Mouse (Mus musculus) embryonic facial prominence, embryonic 12.5 days (tissue): Measurements from ENCODE around the gene Adam23. TPM values are rescaled to one million over a fixed set of nuclear protein-coding genes. Genes with fewer than 3 reads are reported as not detected.

Experiments used
- ATAC-seq: fragments of 200-750 bp; cut with Nextera tagmentation; 2 replicates; pipeline ENCODE4 v1.8.0; 2017; ENCODE audit not compliant: insufficient number of reproducible peaks, insufficient read depth, low FRiP score, low TSS enrichment
- H3K27ac ChIP-seq: fragments of 300-500 bp; sonication (generic); 2 replicates; pipeline ENCODE4 v1.5.1; 2016; ENCODE audit warnings: mild to moderate bottlenecking
- H3K27me3 ChIP-seq: fragments of 300-500 bp; sonication (generic); 2 replicates; pipeline ENCODE4 v1.6.1; 2016; ENCODE audit warnings: mild to moderate bottlenecking, moderate library complexity
- H3K36me3 ChIP-seq: fragments of 300-500 bp; sonication (generic); 2 replicates; pipeline ENCODE4 v1.6.1; 2016; ENCODE audit warnings: mild to moderate bottlenecking
- H3K4me1 ChIP-seq: fragments of 300-500 bp; sonication (generic); 2 replicates; pipeline ENCODE4 v1.6.1; 2016
- H3K4me2 ChIP-seq: fragments of 300-500 bp; sonication (generic); replicated peaks from 2 replicates; pipeline ENCODE4 v1.6.1; 2016; ENCODE audit warnings: mild to moderate bottlenecking, moderate library complexity
- H3K4me3 ChIP-seq: fragments of 300-500 bp; sonication (generic); 2 replicates; pipeline ENCODE4 v1.5.1; 2016; ENCODE audit warnings: mild to moderate bottlenecking
- H3K9ac ChIP-seq: fragments of 300-500 bp; sonication (generic); 2 replicates; pipeline ENCODE4 v1.6.1; 2016; ENCODE audit warnings: mild to moderate bottlenecking, moderate library complexity
- H3K9me3 ChIP-seq: fragments of 300-500 bp; sonication (generic); 2 replicates; pipeline ENCODE4 v1.6.1; 2016; ENCODE audit warnings: mild to moderate bottlenecking, moderate library complexity
- WGBS: fragments of 180-500 bp; shearing (Covaris S2); methylation state at CpG from one replicate; pipeline ENCODE4 v1.1.7; 2016; 5-methylcytosine and 5-hydroxymethylcytosine counted together
- polyA plus RNA-seq: library from polyadenylated mRNA; unstranded; fragments of >200 nt; fragmentation: Nextera tagmentation; extraction: Ambion mirVana; gene quantifications from 2 replicates; pipeline ENCODE4 v1.2.1, GENCODE M21; 2016

Adam23 gene
- polyA plus RNA-seq, 1 experiment from 2014 or later, result 10.7 TPM

GRCm38 (mm10) chr1:63445149-63445609 is 512 bp upstream of the Adam23 start:
- 0 out of 2 replicates have a peak, but pooled peaks cover 2% of the 10 kb centered on the region for H3K4me1 ChIP-seq
- ATAC-seq, result no peak
- no peaks in the 10 kb centered on the region for H3K9me3 ChIP-seq
- H3K4me2 ChIP-seq, result peak overlapping the region; percentile 99
- H3K9ac ChIP-seq, result peak overlapping the region; percentile 80; the same call in 1 of the 2 replicates
- 58% methylated on average over 10 of the region's 10 CpGs for WGBS
- H3K4me3 ChIP-seq, result peak overlapping the region; percentile 71
- H3K27ac ChIP-seq, result no peak overlapping the region
- H3K36me3 ChIP-seq, result no peaks in the 10 kb centered on the region
- peaks cover 7% of the 10 kb centered on the region for H3K27me3 ChIP-seq

GRCm38 (mm10) chr1:63446047-63446704 is 485 bp downstream of the Adam23 start:
- WGBS, result under 1% methylated on average over 54 of the region's 68 CpGs
- H3K4me1 ChIP-seq, result 0 out of 2 replicates have a peak, but pooled peaks cover 2% of the 10 kb centered on the region
- peak overlapping the region; percentile 80 for H3K9ac ChIP-seq
- peak overlapping the region; percentile 71 for H3K4me3 ChIP-seq
- ATAC-seq, result no peak
- peak overlapping the region; percentile 99 for H3K4me2 ChIP-seq
- no peaks in the 10 kb centered on the region for H3K36me3 ChIP-seq
- peaks cover 7% of the 10 kb centered on the region for H3K27me3 ChIP-seq
- H3K9me3 ChIP-seq, result no peaks in the 10 kb centered on the region
- peak overlapping the region; percentile 47; the same call in 1 of the 2 replicates for H3K27ac ChIP-seq

- no peak for ATAC-seq
- Histone ChIP-seq H3K9me3 (no peaks in the 10 kb centered on the region), H3K9ac (0 out of 2 replicates have a peak overlapping the region, but pooled peaks have one; percentile 80), H3K4me3 (peak overlapping the region; percentile 71), H3K4me1 (0 out of 2 replicates have a peak, but pooled peaks cover 2% of the 10 kb centered on the region), H3K4me2 (peak overlapping the region; percentile 99), H3K27me3 (peaks cover 7% of the 10 kb centered on the region), H3K27ac (no peak overlapping the region), H3K36me3 (no peaks in the 10 kb centered on the region)
- 58% methylated on average over 2 of the region's 2 CpGs for WGBS
Observed at GRCm38 (mm10) chr1:63446721-63447120, 1.0 kb downstream of the Adam23 start.

- H3K9me3 ChIP-seq, result no peaks in the 10 kb centered on the region
- no peak overlapping the region for H3K9ac ChIP-seq
- peaks cover 7% of the 10 kb centered on the region for H3K27me3 ChIP-seq
- no peaks in the 10 kb centered on the region for H3K36me3 ChIP-seq
- no peak overlapping the region for H3K4me2 ChIP-seq
- 80% methylated on average over 4 of the region's 4 CpGs for WGBS
- no peak overlapping the region for H3K27ac ChIP-seq
- 0 out of 2 replicates have a peak, but pooled peaks cover 2% of the 10 kb centered on the region for H3K4me1 ChIP-seq
- H3K4me3 ChIP-seq, result no peak overlapping the region
- no peak for ATAC-seq
Observed at GRCm38 (mm10) chr1:63450091-63450490, 4.4 kb downstream of the Adam23 start.

- no peak for ATAC-seq
- Histone ChIP-seq H3K27me3 (no peaks in the 10 kb centered on the region), H3K27ac (no peak overlapping the region), H3K4me3 (no peak overlapping the region), H3K9ac (no peak overlapping the region), H3K9me3 (no peaks in the 10 kb centered on the region), H3K4me1 (peaks cover 3% of the 10 kb centered on the region; the same call in 1 of the 2 replicates), H3K36me3 (no peaks in the 10 kb centered on the region), H3K4me2 (no peak overlapping the region)
- WGBS, result 86% methylated on average over 5 of the region's 5 CpGs
Observed at GRCm38 (mm10) chr1:63453332-63453887, 7.7 kb downstream of the Adam23 start.

- Histone ChIP-seq H3K4me2 (no peak overlapping the region), H3K9ac (no peak overlapping the region), H3K27ac (no peak overlapping the region), H3K4me1 (peaks cover 9% of the 10 kb centered on the region; the same call in 1 of the 2 replicates), H3K36me3 (no peaks in the 10 kb centered on the region), H3K4me3 (no peak overlapping the region), H3K9me3 (no peaks in the 10 kb centered on the region), H3K27me3 (no peaks in the 10 kb centered on the region)
- WGBS, result 61% methylated on average over 8 of the region's 8 CpGs
- ATAC-seq, result no peak
Observed at GRCm38 (mm10) chr1:63457801-63458519, 12.3 kb downstream of the Adam23 start.

- no peak overlapping the region for H3K9ac ChIP-seq
- no peak overlapping the region for H3K27ac ChIP-seq
- peaks cover 12% of the 10 kb centered on the region; the same call in 1 of the 2 replicates for H3K4me1 ChIP-seq
- no peaks in the 10 kb centered on the region for H3K9me3 ChIP-seq
- H3K4me2 ChIP-seq, result no peak overlapping the region
- H3K27me3 ChIP-seq, result no peaks in the 10 kb centered on the region
- WGBS, result 48% methylated on average over 3 of the region's 3 CpGs
- H3K36me3 ChIP-seq, result no peaks in the 10 kb centered on the region
- no peak overlapping the region for H3K4me3 ChIP-seq
- ATAC-seq, result no peak
Observed at GRCm38 (mm10) chr1:63459151-63459550, 13.5 kb downstream of the Adam23 start.

- WGBS, result 75% methylated on average over 6 of the region's 6 CpGs
- no peak for ATAC-seq
- no peak overlapping the region for H3K4me3 ChIP-seq
- H3K27me3 ChIP-seq, result no peaks in the 10 kb centered on the region
- no peaks in the 10 kb centered on the region for H3K9me3 ChIP-seq
- no peaks in the 10 kb centered on the region for H3K36me3 ChIP-seq
- no peak overlapping the region for H3K4me2 ChIP-seq
- no peak overlapping the region for H3K9ac ChIP-seq
- peaks cover 19% of the 10 kb centered on the region; the same call in 1 of the 2 replicates for H3K4me1 ChIP-seq
- no peak overlapping the region for H3K27ac ChIP-seq
Observed at GRCm38 (mm10) chr1:63459926-63460325, 14.2 kb downstream of the Adam23 start.

- H3K9ac ChIP-seq, result no peak overlapping the region
- H3K4me3 ChIP-seq, result no peak overlapping the region
- WGBS, result 19% methylated on average over 1 of the region's 1 CpGs
- no peak overlapping the region for H3K4me2 ChIP-seq
- H3K4me1 ChIP-seq, result peaks cover 15% of the 10 kb centered on the region; the same call in 1 of the 2 replicates
- no peaks in the 10 kb centered on the region for H3K9me3 ChIP-seq
- H3K27ac ChIP-seq, result peak overlapping the region; percentile 30; the same call in 1 of the 2 replicates
- H3K36me3 ChIP-seq, result no peaks in the 10 kb centered on the region
- no peaks in the 10 kb centered on the region for H3K27me3 ChIP-seq
- no peak for ATAC-seq
Observed at GRCm38 (mm10) chr1:63464441-63464840, 18.8 kb downstream of the Adam23 start.

- H3K27ac ChIP-seq, result no peak overlapping the region
- no peaks in the 10 kb centered on the region for H3K27me3 ChIP-seq
- no peak overlapping the region for H3K9ac ChIP-seq
- H3K36me3 ChIP-seq, result no peaks in the 10 kb centered on the region
- no peak overlapping the region for H3K4me3 ChIP-seq
- no peak for ATAC-seq
- 83% methylated on average over 2 of the region's 2 CpGs for whole genome bisulfite sequencing
- no peaks in the 10 kb centered on the region for H3K9me3 ChIP-seq
- no peaks in the 10 kb centered on the region for H3K4me1 ChIP-seq
- no peak overlapping the region for H3K4me2 ChIP-seq
Observed at GRCm38 (mm10) chr1:63473272-63473671, 27.6 kb downstream of the Adam23 start.

- no peak overlapping the region for H3K27ac ChIP-seq
- ATAC-seq, result no peak
- H3K4me3 ChIP-seq, result no peak overlapping the region
- H3K27me3 ChIP-seq, result no peaks in the 10 kb centered on the region
- no peaks in the 10 kb centered on the region for H3K36me3 ChIP-seq
- no peak overlapping the region for H3K9ac ChIP-seq
- no peaks in the 10 kb centered on the region for H3K4me1 ChIP-seq
- no peak overlapping the region for H3K4me2 ChIP-seq
- 51% methylated on average over 8 of the region's 8 CpGs for WGBS
- no peaks in the 10 kb centered on the region for H3K9me3 ChIP-seq
Observed at GRCm38 (mm10) chr1:63473696-63474095, 28.0 kb downstream of the Adam23 start.
